Mouse (Mus musculus) myocyte (in vitro differentiated cells): ENCODE data around the gene Sh3pxd2a. TPM values are rescaled to one million over a fixed set of nuclear protein-coding genes. Genes with fewer than 3 reads are reported as not detected.

Experiments
- H3K27me3 ChIP-seq: one replicate; pipeline ENCODE4 v1.6.1; 2011; ENCODE audit not compliant: control insufficient read depth, insufficient read depth, insufficient read length
- H3K36me3 ChIP-seq: one replicate; pipeline ENCODE4 v1.6.1; 2011; ENCODE audit not compliant: control insufficient read depth, insufficient read depth
- H3K4me2 ChIP-seq: one replicate; pipeline ENCODE4 v1.6.1; 2011; ENCODE audit warnings: low read depth, control low read depth
- H3K4me3 ChIP-seq: one replicate; pipeline ENCODE4 v1.5.1; 2011; ENCODE audit warnings: mild to moderate bottlenecking, control low read depth, moderate library complexity
- H3K79me2 ChIP-seq: one replicate; pipeline ENCODE4 v1.6.1; 2011; ENCODE audit not compliant: control insufficient read depth, insufficient read depth
- H3ac ChIP-seq: one replicate; pipeline ENCODE4 v1.6.1; 2011; ENCODE audit not compliant: control insufficient read depth, insufficient read length
- CEBPB ChIP-seq: IDR thresholded peaks from 2 replicates; pipeline ENCODE4 v1.6.1; 2011; ENCODE audit warnings: mild to moderate bottlenecking, moderate library complexity; ENCODE audit not compliant: poor library complexity, insufficient read depth, severe bottlenecking
- E2F4 ChIP-seq: IDR thresholded peaks from one replicate; pipeline ENCODE4 v1.6.1; 2011; ENCODE audit warnings: mild to moderate bottlenecking, control low read depth, moderate library complexity; ENCODE audit not compliant: insufficient read depth
- MAX ChIP-seq: IDR thresholded peaks from one replicate; pipeline ENCODE4 v1.6.1; 2011; ENCODE audit warnings: low read depth, mild to moderate bottlenecking, control low read depth
- MYOD1 ChIP-seq, 3 experiments: IDR thresholded peaks; one replicate each; pipeline ENCODE4 v1.6.1; 2011; ENCODE audit warnings: control low read depth in 2 of 3, low read depth in 2 of 3, mild to moderate bottlenecking in 2 of 3, moderate library complexity in 1 of 3; ENCODE audit not compliant: insufficient read length in 2 of 3, control insufficient read depth in 1 of 3
- MYOG ChIP-seq, 3 experiments: IDR thresholded peaks; one replicate each; pipeline ENCODE4 v1.6.1; 2011; ENCODE audit warnings: control low read depth in 2 of 3, low read depth in 2 of 3, mild to moderate bottlenecking in 2 of 3; ENCODE audit not compliant: insufficient read length in 2 of 3, control insufficient read depth in 1 of 3, insufficient read depth in 1 of 3
- POLR2A ChIP-seq: IDR thresholded peaks from one replicate; pipeline ENCODE4 v1.6.1; 2011; ENCODE audit warnings: low read depth, mild to moderate bottlenecking, control low read depth, moderate library complexity; ENCODE audit not compliant: insufficient read length
- POLR2AphosphoS2 ChIP-seq: IDR thresholded peaks from one replicate; pipeline ENCODE4 v1.6.1; 2011; ENCODE audit warnings: low read depth, control low read depth; ENCODE audit not compliant: insufficient read length
- REST ChIP-seq: IDR thresholded peaks from one replicate; pipeline ENCODE4 v1.6.1; 2011; ENCODE audit warnings: mild to moderate bottlenecking, control low read depth, moderate library complexity; ENCODE audit not compliant: insufficient read depth, insufficient read length
- SRF ChIP-seq: IDR thresholded peaks from one replicate; pipeline ENCODE4 v1.6.1; 2011; ENCODE audit warnings: low read depth; ENCODE audit not compliant: control insufficient read depth, insufficient read length
- TCF12 ChIP-seq: IDR thresholded peaks from one replicate; pipeline ENCODE4 v1.6.1; 2011; ENCODE audit warnings: mild to moderate bottlenecking, control low read depth; ENCODE audit not compliant: poor library complexity, insufficient read depth, severe bottlenecking
- TCF3 ChIP-seq: IDR thresholded peaks from one replicate; pipeline ENCODE4 v1.6.1; 2011; ENCODE audit warnings: low read depth, control low read depth; ENCODE audit not compliant: insufficient read length
- USF1 ChIP-seq: IDR thresholded peaks from one replicate; pipeline ENCODE4 v1.6.1; 2011; ENCODE audit warnings: low read depth, mild to moderate bottlenecking, control low read depth, moderate library complexity
- polyA plus RNA-seq: library from polyadenylated mRNA; unstranded; fragments of >200 nt; fragmentation: generic; extraction: Trizol; gene quantifications from one replicate; pipeline ENCODE4 v1.2.1, GENCODE M21; 2012; ENCODE audit warnings: missing spikeins

Sh3pxd2a gene
- polyA plus RNA-seq, 1 experiment, result 59.5 TPM

DNA sequence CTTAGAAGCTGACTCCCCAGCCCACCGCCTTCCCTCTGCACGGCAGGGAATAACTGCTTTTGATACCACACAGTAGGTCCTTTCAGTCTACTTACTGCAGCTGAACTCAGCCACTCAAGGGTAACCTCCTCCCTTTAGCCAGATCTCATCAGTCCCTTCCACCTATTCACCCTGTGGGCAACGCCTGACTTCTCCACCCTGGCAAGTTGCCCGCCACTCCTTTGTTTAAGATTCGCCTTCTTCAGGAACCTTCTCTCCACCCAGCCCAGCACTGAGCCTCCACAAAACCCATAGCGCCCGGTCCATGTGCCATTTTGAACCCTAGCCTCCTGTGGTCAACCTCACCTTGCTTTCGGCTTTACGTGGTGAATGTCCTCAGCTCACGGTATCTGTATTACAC, 161.1 kb downstream of the Sh3pxd2a start:
- Histone ChIP-seq H3K4me2 (no peak overlapping the region), H3K27me3 (no peaks in the 10 kb centered on the region), H3K4me3 (no peak overlapping the region), H3ac (no peak overlapping the region), H3K79me2 (peaks cover 79% of the 10 kb centered on the region), H3K36me3 (peaks cover 10% of the 10 kb centered on the region)
- TF ChIP-seq POLR2AphosphoS2, result no peak
- TF ChIP-seq REST, result no peak
- TF ChIP-seq MYOG (IDR thresholded peaks at IDR 0.05; ENCODE audit: control insufficient read depth in 1 of 3, insufficient read depth in 1 of 3, insufficient read length in 2 of 3, low read depth in 2 of 3), result no peak
- no peak for TF ChIP-seq TCF3
- TF ChIP-seq TCF12, result no peak
- no peak for TF ChIP-seq POLR2A
- TF ChIP-seq SRF, result no peak
- no peak for TF ChIP-seq E2F4
- TF ChIP-seq USF1, result no peak
- no peak for TF ChIP-seq CEBPB
- TF ChIP-seq MAX, result no peak
- no peak for TF ChIP-seq MYOD1 (IDR thresholded peaks at IDR 0.05; ENCODE audit: control insufficient read depth in 1 of 3, insufficient read length in 2 of 3, low read depth in 2 of 3)

DNA sequence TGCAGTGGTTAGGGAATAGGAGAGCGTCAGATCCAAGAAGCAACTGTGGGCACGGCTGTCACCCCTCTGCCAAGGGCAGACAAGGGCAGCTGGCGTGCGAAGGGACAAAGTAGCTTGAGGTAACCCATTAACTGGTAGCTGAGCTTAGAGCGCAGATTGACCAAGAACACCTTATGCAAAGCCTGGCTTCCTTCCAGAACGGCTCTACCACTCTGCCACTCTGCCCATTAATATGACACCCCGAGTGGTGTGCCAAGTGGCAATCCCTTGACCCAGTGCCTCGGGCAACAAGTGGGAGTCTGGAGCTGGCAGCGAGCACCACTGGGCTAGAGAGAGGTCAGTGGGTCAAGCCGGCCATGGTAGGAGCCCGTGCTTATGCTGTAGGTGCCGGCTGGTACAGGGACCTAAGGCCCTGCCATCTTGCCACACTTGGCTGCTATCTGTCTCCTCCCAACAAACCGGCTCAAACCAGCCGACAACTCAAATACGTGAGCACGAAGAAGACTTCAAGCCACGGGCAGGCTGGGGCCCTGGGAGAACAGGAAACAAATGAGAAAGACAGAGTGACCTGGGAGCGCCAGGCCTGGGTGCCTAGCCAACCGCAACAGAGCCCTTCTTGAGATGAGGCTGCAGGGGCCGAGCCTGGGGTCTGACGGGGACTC, 161.9 kb downstream of the Sh3pxd2a start:
- Histone ChIP-seq H3K79me2 (peaks cover 78% of the 10 kb centered on the region), H3K4me2 (no peak overlapping the region), H3ac (no peak overlapping the region), H3K27me3 (no peaks in the 10 kb centered on the region), H3K36me3 (peaks cover 9% of the 10 kb centered on the region), H3K4me3 (no peak overlapping the region)
- TF ChIP-seq CEBPB, result no peak
- TF ChIP-seq MYOG (IDR thresholded peaks at IDR 0.05; ENCODE audit: control insufficient read depth in 1 of 3, insufficient read depth in 1 of 3, insufficient read length in 2 of 3, low read depth in 2 of 3), result peak in 1 of 3 experiments; percentile 32

DNA sequence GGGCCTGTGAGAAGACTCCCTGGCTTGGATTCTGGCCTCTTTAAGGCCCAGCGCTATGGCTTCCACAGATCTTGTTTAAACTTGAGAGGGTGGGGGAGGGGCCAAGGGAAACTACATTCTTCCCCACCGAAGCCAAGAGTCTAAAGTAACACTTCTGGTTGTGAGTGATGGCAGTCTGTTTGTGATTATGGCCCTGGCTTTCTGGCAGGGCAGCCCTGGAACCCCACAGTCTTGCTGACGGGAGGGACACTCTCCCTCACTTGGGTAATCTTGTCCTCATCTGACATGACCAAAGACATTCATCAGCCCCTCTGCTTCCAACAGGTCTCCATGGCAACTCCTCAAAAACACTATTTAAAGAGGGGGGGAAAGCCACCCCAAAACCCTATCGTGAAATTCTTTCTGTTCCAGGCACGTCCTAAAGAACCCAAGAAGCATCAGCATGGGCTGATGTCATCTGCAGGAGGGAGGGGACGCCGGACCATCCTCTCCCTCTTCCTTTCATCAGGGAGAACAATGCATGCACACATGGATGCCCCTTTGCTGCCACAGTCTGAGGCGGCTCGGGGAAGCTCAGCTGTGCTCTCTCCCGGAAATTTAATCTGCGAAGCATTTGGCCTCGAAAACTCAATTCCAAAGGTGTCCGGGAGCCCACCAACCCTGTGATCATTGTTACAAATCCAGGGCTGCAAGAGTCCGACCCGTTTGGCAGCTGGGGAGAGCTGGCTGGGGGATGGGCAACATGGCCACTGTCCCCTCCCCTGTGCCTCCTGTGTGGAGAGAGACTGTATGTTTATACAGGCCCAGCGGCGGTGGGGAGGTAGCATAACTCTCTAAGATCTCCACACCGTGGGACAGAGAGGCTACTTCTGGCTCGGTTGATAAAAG, 162.7 kb downstream of the Sh3pxd2a start:
- peaks cover 76% of the 10 kb centered on the region for H3K79me2 ChIP-seq
- peak in 2 of 3 experiments; percentile 27 to 42 for TF ChIP-seq MYOG (IDR thresholded peaks at IDR 0.05; ENCODE audit: control insufficient read depth in 1 of 3, insufficient read depth in 1 of 3, insufficient read length in 2 of 3, low read depth in 2 of 3)
- TF ChIP-seq MAX, result no peak
- H3K27me3 ChIP-seq, result no peaks in the 10 kb centered on the region
- no peak overlapping the region for H3K4me2 ChIP-seq
- H3K4me3 ChIP-seq, result no peak overlapping the region
- no peak overlapping the region for H3ac ChIP-seq
- H3K36me3 ChIP-seq, result peaks cover 3% of the 10 kb centered on the region

DNA sequence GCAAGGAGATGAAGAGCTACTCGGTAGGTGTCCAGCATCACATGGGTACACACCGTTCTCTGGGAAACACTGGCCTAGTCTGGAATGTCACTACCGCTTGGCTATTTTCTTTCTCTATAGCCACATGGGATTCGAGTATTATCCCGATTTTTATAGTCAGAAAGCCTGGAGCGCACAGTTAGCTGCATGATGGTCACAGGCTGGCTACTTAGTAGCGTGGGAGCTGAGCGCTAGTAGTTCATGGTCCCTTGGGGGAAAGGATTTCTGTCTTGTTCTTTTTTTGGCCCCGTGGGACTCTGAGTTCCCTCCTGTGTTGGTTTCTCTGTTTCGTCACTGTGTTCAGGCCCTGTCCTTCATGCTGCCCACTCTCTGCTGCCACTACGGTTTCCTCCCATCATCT, 166.1 kb downstream of the Sh3pxd2a start:
- Histone ChIP-seq H3K4me3 (no peak overlapping the region), H3K79me2 (peaks cover 67% of the 10 kb centered on the region), H3K4me2 (no peak overlapping the region), H3K36me3 (peaks cover 10% of the 10 kb centered on the region), H3K27me3 (no peaks in the 10 kb centered on the region), H3ac (no peak overlapping the region)
- TF ChIP-seq MYOD1 (IDR thresholded peaks at IDR 0.05; ENCODE audit: control insufficient read depth in 1 of 3, insufficient read length in 2 of 3, low read depth in 2 of 3) (no peak), POLR2A (no peak), REST (no peak), TCF3 (no peak), E2F4 (no peak), CEBPB (no peak), MYOG (IDR thresholded peaks at IDR 0.05; ENCODE audit: control insufficient read depth in 1 of 3, insufficient read depth in 1 of 3, insufficient read length in 2 of 3, low read depth in 2 of 3) (no peak), TCF12 (no peak), USF1 (no peak), MAX (no peak), POLR2AphosphoS2 (no peak), SRF (no peak)

DNA sequence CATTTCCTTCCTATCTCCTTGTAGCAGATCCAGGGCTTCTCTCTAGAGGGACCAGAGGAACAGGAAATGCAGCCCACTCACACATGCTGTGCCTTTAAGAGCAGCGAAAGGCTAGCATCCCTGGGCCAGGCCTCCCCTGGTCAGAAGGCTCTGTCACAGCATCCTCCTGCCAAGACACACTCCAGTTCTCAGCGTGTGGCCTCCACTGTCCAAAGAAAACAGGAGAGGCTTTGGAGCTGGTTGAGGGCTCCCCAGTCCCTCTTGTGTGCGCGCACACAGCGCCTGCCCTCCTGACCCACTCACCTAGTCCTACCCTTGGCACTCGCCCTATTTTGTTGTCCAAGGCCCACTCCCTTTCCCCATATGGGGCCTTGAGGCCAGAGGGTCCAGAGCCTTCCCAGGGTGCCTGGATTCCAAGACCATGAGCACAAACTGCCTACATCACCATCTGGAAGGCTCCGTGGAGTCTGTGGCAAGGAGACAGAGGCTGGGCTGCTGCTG, 171.7 kb downstream of the Sh3pxd2a start:
- Histone ChIP-seq H3ac (no peak overlapping the region), H3K4me3 (no peak overlapping the region), H3K79me2 (peaks cover 31% of the 10 kb centered on the region), H3K27me3 (no peaks in the 10 kb centered on the region), H3K36me3 (peaks cover 10% of the 10 kb centered on the region), H3K4me2 (no peak overlapping the region)
- TF ChIP-seq E2F4, result no peak
- TF ChIP-seq CEBPB, result no peak
- no peak for TF ChIP-seq USF1
